Mouse (Mus musculus) 3T3-L1 (cell line): Measurements from ENCODE around the gene Thumpd2.

Source experiments
- DNase-seq: peaks from one replicate; pipeline ENCODE4 v3.0.0-alpha.2; 2015; ENCODE audit warnings: low read depth, low spot score

The Thumpd2 gene

DNA sequence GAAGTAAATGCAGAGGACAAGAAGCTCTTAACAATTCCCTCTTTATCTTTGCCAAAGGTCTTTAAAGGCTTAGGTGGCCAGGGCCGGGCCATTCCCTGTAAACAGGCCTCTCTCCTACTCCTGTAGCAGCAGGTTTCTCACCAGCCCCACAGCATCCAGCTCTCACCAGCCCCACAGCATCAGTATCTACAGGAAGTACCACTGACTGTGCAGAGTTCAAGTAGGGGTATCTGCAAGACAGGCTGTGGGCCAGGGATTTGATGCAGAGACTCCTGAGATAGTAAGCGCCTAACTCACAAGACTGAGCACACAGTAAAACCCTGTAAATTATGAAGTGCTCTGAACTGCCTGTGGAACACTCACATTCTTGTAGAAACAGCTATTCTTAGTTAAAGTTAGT lies 31.9 kb downstream of the Thumpd2 start:
- DNase-seq: no peak

DNA sequence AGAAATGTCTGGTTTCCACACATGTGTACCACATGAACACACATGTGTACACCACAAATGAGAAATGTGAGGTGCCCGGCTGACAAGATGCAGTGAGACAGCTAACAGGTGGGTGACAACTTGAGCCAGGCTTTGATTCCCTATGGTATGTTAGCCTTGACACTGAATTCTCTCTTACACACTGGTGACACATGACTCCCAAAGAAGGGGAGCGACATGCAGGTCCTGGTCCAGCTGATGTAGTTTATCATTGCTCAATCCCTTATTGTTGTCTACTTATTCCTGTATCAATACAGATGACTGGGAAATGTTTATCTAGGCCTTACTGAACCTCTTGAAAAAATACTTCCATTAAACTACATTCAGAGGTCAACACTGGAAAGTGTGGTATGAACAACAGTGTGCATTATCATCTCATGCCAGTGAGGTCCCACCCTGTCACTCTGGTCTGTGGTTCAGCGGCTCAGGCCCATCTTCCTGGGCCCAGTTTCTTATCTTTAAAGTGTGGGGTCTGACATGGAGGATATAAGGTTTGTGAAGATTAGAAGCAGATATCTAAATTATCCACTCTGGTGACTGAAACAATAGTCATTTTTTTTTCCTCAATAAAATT lies 32.9 kb downstream of the Thumpd2 start:
- DNase-seq: no peak

DNA sequence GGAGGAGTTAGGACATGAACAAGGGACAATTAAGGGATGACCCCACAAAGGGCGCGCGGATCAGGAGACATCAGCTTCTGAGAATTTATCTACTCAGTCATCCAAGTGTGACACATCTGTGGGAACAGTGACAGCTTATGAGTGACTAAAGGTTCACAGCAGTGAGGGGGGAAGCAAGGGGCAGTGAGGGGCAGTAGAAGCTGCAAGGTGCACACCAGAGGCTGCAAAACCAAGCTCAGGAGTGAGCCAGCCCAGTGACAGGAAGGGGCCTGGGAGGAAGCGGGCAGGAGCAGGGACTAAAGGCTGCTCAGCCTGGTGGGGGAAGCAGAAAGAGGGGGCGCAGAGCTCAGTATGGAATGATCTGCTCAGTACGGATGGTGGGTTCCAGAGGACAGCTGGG lies 37.6 kb downstream of the Thumpd2 start:
- no peak for DNase-seq

DNA sequence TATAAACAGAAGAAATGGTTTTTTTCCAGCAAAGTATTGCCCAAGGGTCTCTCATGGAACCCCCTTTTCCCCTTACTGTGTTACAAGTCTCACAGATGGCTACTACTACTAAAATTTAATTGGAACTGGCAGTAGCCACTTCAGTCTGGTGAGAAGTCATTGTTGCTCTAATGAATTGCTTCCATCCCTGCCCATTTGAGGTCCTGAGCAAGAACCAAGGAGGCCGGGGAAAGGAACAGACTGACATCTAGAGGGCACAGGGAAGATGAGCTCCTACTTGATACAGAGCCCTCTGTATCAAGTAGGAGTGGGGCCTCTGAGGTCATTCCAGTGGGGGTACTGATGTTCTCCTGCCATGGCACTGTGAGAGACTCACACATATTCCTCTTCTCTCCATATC lies 47.8 kb downstream of the Thumpd2 start:
- DNase-seq: peak; percentile 49

DNA sequence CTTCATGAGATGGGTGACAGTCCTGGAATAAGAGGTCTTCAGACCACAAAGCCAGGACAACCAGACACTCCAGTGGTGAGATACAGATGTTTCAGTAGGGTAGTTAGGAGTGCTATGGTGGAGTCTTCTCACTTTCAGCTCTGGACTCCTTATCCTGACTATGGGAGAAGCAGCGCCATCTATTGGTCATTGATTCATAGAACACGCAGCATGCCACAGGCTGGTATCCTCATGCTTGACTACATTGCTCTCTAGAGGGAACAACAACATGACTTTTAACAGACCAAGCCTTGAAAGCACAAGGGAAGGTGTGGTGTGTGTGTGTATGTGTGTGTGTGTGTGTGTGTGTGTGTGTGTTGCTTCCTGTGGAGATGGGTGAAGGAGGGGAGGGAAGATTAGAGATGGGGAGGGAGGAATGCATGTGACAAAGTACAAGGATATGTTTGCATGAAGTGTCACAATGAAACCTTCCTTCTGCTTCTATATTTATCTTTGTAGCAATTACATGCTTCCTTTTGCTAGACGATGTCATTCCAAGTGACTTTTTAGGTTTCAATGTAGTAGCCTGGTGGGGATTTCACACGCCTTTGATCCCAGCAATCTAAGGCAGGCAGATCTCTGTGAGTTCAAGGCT lies 49.0 kb downstream of the Thumpd2 start:
- peak; percentile 90 for DNase-seq

DNA sequence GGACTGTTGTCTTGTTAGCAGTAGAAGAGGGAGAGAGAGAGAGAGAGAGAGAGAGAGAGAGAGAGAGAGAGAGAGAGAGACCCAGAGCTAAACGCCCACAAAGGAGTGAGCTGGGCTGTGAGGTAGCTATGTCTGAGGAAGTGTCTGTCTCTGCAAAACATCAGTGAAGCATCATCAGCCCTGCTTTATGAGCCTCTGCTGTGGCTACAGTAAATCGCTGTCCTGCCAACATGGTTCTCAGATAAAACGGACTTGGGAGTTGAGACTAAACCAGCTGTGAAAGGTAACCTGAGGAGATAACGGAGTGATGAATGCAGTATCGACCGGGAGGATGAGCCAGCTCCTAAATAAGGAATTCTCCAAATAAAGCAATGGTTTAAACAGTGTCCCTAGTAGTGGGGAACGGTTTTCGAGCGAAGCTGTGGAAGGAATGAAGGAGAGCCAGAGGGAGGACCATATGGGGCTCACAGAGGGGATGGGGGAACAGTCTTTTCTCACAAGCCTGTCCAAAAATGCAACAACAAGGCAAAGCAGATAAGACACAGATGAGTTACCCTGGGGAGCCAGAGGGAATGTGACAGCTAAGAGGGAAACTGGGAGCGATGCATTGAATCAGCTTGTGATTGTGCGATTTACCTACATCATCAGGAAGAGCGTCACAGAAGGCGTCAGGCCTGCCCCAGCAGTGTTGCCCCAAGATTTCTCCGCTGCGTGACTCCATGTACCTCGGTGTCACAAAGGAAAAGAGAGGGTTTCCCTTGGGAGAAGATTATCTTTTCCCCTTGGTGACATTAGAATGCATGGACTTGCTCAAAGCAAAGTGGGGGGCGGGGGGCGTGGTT lies 53.8 kb downstream of the Thumpd2 start:
- DNase-seq: no peak

DNA sequence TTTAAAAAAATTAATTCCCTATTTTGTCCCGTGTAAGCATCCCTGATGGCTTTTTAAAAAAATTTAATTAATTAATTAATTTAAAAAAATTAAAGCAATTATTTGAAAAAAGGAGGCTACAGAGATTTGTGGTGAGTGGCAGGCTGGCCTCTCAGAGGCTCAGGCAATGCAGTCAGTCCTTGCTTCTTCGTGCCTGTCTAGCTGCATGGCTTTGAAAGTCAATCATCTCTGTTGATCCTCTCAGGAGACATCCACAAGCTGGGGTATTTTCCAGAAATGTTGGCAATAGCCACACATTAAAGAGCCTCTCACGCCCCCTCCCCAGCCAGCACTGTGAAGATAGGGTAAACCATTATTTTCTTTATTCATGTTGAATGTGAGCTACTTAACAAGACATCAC lies 54.7 kb downstream of the Thumpd2 start:
- DNase-seq: no peak

DNA sequence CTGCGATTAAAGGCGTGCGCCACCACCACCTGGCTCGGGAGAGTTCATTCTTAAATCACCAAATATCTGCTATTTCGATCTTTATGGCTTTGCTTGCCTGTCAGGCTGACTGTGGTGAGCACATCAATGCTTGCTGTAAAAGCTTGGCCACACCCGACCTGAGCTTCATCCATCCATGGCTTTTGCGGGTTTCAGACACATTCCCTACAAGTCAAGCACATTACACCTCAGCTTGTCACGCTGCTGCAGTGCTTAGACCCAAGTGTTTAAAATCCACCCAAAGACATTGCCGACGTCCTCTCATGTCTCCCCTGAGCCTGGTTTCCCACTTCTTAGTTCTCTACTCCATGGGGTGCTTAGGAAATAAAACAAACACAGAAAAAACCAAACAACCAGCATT lies 55.8 kb downstream of the Thumpd2 start:
- DNase-seq: no peak

DNA sequence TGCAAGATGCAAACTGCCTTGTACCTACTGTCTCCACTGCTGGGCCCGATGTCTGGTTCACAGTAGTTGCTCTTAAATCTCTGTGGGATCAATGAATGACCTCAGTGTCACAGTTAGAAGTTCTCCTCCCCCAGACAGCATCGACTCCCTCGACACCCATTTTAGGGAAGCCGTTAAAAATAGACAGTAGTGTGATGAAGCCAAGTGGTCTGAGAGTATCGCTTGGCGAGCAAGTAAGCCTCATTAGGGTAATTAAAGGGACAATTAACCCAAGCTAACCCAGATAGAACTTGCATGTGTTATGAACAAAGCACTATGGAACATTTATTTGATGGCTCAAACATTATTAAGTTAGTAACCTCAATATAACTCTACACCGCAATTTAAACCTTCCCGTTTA lies 59.6 kb downstream of the Thumpd2 start:
- DNase-seq: no peak

DNA sequence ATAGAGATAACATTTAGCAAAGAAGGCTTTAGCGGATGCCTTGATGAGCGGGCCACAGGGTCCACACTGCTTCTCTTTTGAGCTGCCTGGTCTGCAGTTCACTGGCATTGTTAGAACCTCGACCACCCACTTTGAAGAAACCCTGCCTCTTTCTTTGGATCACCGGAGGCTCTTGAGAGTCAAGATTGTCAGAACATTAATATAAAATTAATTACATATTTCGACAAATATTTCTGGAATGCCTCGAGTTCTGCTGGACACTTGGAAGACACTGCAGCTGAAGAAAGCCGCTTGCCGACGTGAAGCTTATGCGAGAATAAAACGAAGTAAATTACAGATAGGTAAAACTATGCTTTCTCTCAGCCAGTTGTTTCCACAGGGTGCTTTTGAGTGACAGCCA lies 60.4 kb downstream of the Thumpd2 start:
- no peak for DNase-seq

DNA sequence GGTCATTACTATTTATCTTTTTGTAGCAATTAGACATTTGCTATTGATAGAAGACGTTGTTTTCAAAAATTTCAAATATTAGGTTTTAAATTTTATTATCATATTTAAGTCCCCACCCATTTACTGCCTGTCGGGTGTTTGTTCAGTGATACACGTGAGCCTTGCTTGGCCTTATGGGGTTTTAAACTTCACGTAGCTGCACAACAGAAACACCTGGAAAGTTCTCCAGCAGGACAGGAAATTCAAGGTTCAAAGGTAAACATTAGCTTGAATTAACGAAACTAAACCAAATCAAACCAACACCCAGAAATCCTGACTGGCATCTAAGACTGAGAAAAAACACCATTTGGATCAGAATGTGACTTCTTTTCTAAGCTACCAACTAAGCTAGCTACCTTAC lies 62.8 kb downstream of the Thumpd2 start:
- DNase-seq: no peak

DNA sequence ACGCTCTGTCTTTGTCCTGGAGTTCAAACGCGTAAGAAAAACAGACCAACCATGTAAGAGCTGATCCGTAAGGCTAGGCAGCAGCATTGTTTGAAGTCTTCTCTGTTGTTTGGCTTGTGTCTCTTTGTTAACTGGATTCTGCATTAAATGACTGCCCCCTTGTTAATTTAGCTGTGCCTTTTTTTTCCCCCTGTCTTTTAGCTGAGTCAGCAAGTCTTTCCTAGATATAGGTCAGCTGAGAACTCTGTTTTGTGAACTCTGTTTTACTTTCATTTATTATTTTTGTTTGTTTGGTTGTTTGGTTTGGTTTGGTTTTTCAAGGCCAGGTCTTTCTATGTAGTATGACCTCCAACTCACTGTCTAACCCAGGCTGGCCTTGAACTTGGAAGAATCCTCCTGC lies 63.2 kb downstream of the Thumpd2 start:
- no peak for DNase-seq

DNA sequence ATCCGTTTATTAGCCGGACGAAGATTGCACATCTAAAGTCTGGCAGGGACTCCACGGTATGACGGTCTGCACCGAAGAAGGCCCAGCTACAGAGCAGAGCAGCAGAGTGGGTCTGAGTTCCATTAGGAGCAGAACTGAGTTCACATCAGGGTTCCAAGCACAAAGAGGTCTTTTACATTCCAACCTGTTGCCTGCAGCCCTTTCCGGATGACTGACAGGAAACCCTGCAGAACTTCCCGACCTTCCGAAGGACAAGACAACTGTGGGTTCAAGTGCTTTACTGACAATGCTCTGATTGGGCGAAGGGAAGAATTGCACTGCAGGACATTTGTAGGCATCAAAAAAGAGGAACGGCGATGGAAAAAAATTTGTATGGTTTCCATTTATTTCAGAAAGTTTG lies 63.9 kb downstream of the Thumpd2 start:
- no peak for DNase-seq

DNA sequence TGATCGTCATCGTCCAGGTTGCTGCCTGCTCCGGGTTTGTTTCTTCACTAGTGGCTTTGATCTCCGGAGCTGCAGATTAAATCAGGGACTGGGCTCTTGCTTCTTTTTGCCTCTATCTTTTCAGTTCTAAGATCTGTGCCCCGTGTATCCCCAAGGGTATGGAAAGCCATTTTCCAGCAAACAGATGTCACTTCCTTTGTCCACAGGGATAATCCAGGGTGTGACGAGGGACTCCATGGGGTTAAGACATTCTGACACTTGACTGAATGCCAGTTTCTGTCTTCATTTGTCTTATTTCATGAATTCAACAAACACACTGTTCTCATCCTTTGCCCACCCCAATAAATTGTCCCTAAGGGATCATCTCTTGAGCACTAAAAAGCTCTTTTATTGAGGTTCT lies 65.9 kb downstream of the Thumpd2 start:
- no peak for DNase-seq

DNA sequence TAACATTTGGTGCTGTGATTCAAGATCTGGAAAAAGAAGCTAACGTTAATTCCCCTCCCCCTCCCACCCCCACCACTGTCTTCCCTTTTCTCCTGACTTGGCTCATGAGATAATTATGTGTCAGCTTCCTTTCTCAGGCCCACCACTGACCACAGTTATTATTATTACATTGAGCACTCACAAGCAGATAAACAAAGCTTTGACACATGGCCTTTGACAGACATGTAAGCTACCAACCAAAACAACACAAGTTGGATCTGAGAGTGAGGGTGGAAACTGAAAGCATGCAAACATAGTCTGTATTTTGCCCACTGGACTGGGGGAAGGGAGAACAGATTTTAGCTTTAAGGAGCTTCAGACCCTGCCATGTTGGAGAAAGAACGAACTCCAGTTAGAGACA lies 67.7 kb downstream of the Thumpd2 start:
- DNase-seq: peak; percentile 11

DNA sequence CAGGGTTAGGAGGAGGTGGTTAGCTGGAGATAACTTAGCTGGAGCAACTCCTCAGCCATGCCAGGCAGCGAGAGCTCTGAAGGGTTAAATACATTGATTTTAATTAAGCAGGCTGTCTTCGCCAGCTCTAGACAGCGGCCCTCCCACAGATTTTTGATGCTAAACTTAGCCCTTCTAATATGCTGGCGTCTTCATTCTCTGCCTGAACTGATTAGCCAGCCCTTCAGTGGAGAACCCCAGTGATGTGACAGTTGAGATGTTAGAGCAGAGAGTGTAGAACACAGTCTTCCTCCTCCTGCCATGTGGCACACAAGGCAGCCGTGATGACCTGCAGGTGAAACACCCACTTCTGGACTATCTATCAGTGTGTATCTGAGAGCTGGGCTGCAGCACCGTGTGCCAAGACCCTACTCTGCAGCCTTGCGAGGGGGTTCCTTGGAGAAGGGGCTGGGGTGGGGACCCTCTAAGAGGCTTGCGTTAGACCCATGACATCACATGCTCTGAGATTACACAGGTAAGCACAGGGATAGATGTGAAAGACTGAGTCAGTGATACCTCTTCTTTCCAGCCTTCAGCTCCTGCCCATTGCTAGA lies 73.3 kb downstream of the Thumpd2 start:
- DNase-seq: no peak

DNA sequence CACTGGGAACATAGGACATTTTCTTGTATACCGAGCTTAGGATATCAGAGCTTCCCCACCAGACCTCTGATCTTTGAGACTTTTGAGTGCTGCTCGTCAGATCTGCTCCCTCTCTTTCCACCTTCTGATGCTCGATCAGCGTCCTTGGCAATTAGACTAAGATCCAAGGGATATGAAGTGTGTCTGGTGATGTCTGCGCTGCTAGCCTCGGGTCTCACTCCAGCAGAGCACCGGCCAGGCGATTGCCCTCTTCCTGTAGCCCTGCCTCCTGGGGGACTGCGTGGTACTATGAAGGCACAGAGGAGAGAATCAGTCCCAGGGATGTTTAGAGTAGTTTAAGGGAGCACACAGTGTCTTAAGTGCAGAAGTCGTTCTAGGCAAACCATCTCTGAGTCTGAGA lies 81.9 kb downstream of the Thumpd2 start:
- no peak for DNase-seq

DNA sequence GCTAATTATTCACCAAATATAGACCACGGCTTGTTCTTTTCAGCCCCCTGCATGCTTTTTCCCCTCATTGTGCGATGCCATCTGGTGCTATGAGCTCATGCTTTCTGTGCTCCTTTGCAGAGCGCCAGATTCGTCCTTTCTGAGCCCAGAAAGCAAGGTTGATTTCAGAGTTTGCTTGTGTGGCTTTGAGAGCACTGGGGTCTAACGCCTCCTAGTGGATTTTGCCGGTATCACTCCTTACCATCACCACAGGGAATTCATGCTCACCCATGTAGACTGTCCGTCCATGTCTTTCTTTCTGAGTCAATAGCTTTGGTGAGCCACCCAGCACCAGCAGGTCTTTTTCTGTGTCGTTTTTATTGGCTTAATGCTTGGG lies 82.5 kb downstream of the Thumpd2 start:
- peak; percentile 83 for DNase-seq

DNA sequence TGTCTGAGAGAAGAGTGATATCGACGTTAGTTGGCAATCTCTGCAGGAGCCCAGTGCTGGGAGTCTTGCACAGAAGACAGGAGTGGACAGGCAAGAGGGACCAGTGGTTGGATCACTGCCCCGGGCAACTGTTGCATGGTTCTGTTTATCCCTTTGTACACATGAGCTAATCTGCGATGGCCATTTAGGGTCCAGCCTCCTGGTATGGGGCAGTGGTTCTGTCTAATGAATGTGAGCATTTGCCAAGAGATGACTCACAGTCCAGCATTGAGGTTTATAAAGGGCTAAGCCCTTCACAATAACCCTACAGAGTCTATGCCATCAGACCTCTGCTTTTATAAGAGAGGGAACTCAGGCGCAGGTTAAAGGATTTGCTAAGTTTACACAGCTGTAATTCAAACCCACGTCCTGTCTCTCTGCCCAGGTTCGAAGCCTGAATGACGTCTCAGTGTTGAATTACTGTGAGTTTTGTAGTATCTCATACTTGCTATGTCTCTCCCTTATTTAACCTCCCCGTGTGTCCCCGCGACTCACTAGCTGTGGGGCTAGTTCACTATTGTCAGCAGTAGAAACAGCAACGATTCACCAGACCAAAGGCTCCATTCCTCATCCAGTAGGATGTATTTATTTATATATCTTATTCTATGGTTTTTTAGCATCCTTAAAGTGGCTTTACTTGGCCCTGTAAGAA lies 83.0 kb downstream of the Thumpd2 start:
- DNase-seq: peak; percentile 89

DNA sequence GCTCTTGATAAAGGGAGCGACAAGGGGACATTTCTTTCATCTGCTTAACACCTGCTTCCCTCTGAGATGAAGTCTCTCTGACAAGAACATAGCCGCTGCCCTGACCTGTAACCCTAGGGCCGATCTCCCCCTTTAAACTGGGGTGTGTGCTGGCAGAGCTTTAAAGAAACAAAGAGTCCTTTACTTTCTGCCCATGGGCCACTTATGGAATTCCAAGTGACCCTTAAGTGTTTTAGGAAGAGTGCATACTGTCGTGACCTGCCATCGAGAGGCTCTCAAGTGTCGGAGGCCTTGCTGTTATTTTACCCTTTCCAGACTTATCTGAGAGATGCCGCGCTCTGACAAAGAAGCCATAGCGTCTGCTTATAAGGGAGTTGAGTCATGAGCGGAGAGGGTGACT lies 84.8 kb downstream of the Thumpd2 start:
- no peak for DNase-seq

DNA sequence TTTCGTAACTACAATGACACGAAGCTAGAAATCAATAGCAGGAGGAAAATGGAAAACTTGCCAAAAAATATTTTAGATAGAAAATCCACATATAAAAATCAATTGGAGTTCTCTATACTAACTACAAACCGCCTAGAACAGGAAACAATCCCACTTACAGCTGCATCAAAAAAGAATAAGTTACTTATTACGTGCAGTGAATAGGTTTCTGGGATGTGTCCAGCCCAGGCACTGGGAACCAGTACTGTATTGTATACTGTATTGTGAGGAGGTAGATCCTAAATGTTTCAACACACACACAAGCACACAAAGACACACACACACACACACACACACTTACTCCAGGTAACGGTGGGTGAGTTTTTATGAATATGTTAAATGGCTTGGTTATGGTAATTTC lies 87.6 kb downstream of the Thumpd2 start:
- no peak for DNase-seq
